ENCODE assay signal across 8 mouse cellular contexts in the genomic region with DNA sequence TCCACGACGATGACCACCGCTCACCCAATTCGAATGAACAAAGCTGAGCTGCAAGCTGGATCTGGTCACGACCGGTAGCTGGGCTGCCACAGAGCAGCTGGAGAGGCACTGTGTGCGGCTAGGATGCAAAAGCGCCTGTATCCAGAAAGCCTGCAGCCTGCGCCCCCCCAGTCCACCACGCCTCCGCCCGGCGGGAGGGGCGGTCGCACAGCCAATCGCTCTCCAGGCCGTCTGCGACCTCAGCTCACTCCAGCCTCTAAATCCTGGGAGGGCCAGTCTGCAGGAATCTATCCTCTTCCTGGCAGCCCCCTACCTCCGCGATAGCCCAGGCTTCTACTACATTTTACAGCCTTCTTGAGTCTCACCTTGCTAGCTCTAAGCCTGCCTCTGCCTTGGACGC. TPM values are rescaled to one million over a fixed set of nuclear protein-coding genes. Genes with fewer than 3 reads are reported as not detected.
DNase-seq lines count a peak whose midpoint lies in the region; ATAC-seq lines count a peak whose summit lies in the region.

A gene (minus strand): TSS at position 116 of the 400 bp plus-strand sequence.

- H3K27me3 ChIP-seq in embryonic facial prominence, embryonic 15.5 days, result no peaks in the 10 kb centered on the region; the same call in 1 of the 2 replicates
- peaks cover 44% of the 10 kb centered on the region for H3K27me3 ChIP-seq in hindbrain, embryonic 10.5 days (ENCODE audit: insufficient read depth, poor library complexity, severe bottlenecking)
- peaks cover 22% of the 10 kb centered on the region for H3K27me3 ChIP-seq in midbrain, embryonic 13.5 days

- peak within 1 kb of the TSS; percentile 74 for H3K27ac ChIP-seq in embryonic facial prominence, embryonic 15.5 days (replicated peaks)
- peak within 1 kb of the TSS; percentile 82 for H3K27ac ChIP-seq in hindbrain, embryonic 10.5 days
- no peak within 1 kb of the TSS for H3K27ac ChIP-seq in midbrain, embryonic 13.5 days

- intact Hi-C loops in left cerebral cortex, postnatal 14 days (cut with DNase I), result no loop called here

- H3K9me3 ChIP-seq in embryonic facial prominence, embryonic 15.5 days (replicated peaks), result no peaks in the 10 kb centered on the region
- no peaks in the 10 kb centered on the region for H3K9me3 ChIP-seq in hindbrain, embryonic 10.5 days
- H3K9me3 ChIP-seq in midbrain, embryonic 13.5 days, result no peaks in the 10 kb centered on the region

- no peaks in the 10 kb centered on the region for H3K36me3 ChIP-seq in embryonic facial prominence, embryonic 15.5 days
- H3K36me3 ChIP-seq in hindbrain, embryonic 10.5 days, result no peaks in the 10 kb centered on the region
- H3K36me3 ChIP-seq in midbrain, embryonic 13.5 days, result no peaks in the 10 kb centered on the region

- H3K4me1 ChIP-seq in embryonic facial prominence, embryonic 15.5 days, result peaks cover 49% of the 10 kb centered on the region
- H3K4me1 ChIP-seq in hindbrain, embryonic 10.5 days (replicated peaks), result peaks cover 30% of the 10 kb centered on the region
- peaks cover 18% of the 10 kb centered on the region for H3K4me1 ChIP-seq in midbrain, embryonic 13.5 days (replicated peaks)

- DNase-seq in urinary bladder, adult 2 months (ENCODE audit: low spot score), result no peak
- DNase-seq in urinary bladder, postnatal 36 days (ENCODE audit: low spot score in 2 of 2), result no peak
- DNase-seq in hindbrain, embryonic 10.5 days (ENCODE audit: low spot score), result peak; percentile 70
- peak in 1 of 2 experiments; percentile 64 for DNase-seq in left cerebral cortex, postnatal 14 days (ENCODE audit: low spot score in 2 of 2)
- no peak for DNase-seq in adipocyte (ENCODE audit: low spot score)
- DNase-seq in thymus, postnatal 14 days, result no peak

- H3K4me2 ChIP-seq in embryonic facial prominence, embryonic 15.5 days (replicated peaks), result peak within 1 kb of the TSS; percentile 59
- peak within 1 kb of the TSS; percentile 66 for H3K4me2 ChIP-seq in midbrain, embryonic 13.5 days (replicated peaks)

- 0 out of 2 replicates have a peak, but pooled peaks have one; percentile 56 for ATAC-seq in embryonic facial prominence, embryonic 15.5 days (ENCODE audit: insufficient number of reproducible peaks, low FRiP score, low TSS enrichment, low read depth)
- ATAC-seq in midbrain, embryonic 13.5 days, result peak; percentile 73

- WGBS in embryonic facial prominence, embryonic 15.5 days, result 4% methylated on average over 21 of the region's 21 CpGs
- 2% methylated on average over 21 of the region's 21 CpGs for WGBS in hindbrain, embryonic 10.5 days
- 2% methylated on average over 21 of the region's 21 CpGs for WGBS in midbrain, embryonic 13.5 days

- H3K9ac ChIP-seq in embryonic facial prominence, embryonic 15.5 days, result peak within 1 kb of the TSS; percentile 31
- peak within 1 kb of the TSS; percentile 60 for H3K9ac ChIP-seq in midbrain, embryonic 13.5 days (replicated peaks)

- peak within 1 kb of the TSS; percentile 58 for H3K4me3 ChIP-seq in embryonic facial prominence, embryonic 15.5 days (replicated peaks)
- peak within 1 kb of the TSS; percentile 62 for H3K4me3 ChIP-seq in hindbrain, embryonic 10.5 days
- peak within 1 kb of the TSS; percentile 45 for H3K4me3 ChIP-seq in midbrain, embryonic 13.5 days (replicated peaks)

RNA-seq across cellular contexts. Expression of the gene that starts here (rescaled TPM):
- polyA plus RNA-seq in urinary bladder, adult 2 months (2012; rRNA removed), result 68.6 and 94.4 TPM in 2 replicates
- 68.4 and 74.6 TPM in 2 replicates for polyA plus RNA-seq in embryonic facial prominence, embryonic 15.5 days (2015; fragmentation: Nextera tagmentation; extraction: Ambion mirVana)
- polyA plus RNA-seq in hindbrain, embryonic 10.5 days (2016; fragmentation: Nextera tagmentation; extraction: Ambion mirVana), result 7.3 and 9.0 TPM in 2 replicates
- total RNA-seq in left cerebral cortex, postnatal 14 days (2021), result 100 to 1,000 TPM in 1 of 2 experiments, 10 to 100 TPM in 1; 97.1 to 119 TPM
- polyA plus RNA-seq in midbrain, embryonic 13.5 days (2015; fragmentation: Nextera tagmentation; extraction: Ambion mirVana), result 18.9 and 19.8 TPM in 2 replicates
